Mouse (Mus musculus) erythroblast, embryonic 14.5 days (primary cell): ENCODE data around the gene Usp49.

ENCODE experiments used
- GATA1 ChIP-seq: IDR thresholded peaks from 2 replicates; pipeline ENCODE4 v1.6.1; 2012; ENCODE audit warnings: low read length, inconsistent platforms, mixed read lengths
- TAL1 ChIP-seq: IDR thresholded peaks from 3 replicates; pipeline ENCODE4 v1.6.1; 2012; ENCODE audit warnings: low read length, inconsistent platforms, mixed read lengths

DNA sequence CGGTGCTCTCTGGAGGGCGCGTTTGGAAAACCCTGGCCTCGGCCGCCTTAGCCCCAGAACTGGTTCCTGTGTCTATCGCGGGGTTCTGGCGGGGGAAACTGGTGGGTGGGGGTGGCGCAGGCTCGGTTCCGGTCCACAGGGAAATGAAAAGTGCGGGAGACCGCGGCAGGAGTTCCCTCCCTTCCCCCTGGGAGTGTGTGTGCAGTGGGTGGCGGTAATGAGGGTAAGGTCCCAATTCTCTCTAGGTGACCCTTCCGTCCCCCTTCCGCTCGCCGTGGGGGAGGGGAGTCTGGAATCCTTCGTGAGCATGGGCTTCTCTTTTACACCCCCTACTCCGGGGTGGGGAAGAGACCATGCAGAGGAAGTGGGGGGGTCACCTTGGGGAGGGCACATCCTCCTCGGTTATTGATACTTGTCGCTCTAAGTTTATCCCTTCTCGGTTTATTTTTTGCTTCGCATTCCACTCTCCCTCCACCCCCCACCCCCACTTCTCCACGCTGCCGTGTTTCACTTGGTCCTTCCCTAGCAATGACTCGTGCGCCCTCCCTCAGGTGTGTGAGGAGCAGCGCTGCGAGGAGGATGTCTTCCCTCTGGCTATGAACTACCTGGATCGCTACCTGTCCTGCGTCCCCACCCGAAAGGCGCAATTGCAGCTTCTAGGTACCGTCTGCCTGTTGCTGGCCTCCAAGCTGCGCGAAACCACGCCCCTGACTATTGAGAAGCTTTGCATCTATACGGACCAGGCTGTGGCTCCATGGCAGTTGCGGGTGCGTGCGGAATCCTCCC, 36.1 kb upstream of the Usp49 start:
- TF ChIP-seq TAL1 (no peak), GATA1 (no peak)
